ENCODE assay signal across 13 mouse cellular contexts in genomic region chr19:26609637-26610036, GRCm38 (mm10).
"Had no signal": no experiment of that assay in that cellular context is flagged by ENCODE, and none has a peak within 500 bp of the region (broad histone marks: within the 10 kb centered on the region; RNA-seq: fewer than 3 reads in every experiment).

No protein-coding gene starts in this region.

- H3K27ac ChIP-seq: liver, embryonic 15.5 days; macrophage; midbrain, embryonic 12.5 days; stomach, postnatal 0 days had no signal

- H3K9me3 ChIP-seq: liver, embryonic 15.5 days; megakaryocyte, embryonic 14.5 days; midbrain, embryonic 12.5 days had no signal

- H3K36me3 ChIP-seq: liver, embryonic 15.5 days; midbrain, embryonic 12.5 days had no signal

- DNase-seq: kidney, adult 8-10 months; kidney, postnatal 25 days; lung, embryonic 14.5 days; right cerebral cortex, adult 18-20 months; right cerebral cortex, postnatal 25 days; thymus, postnatal 4 days had no signal

- H3K27me3 ChIP-seq: megakaryocyte, embryonic 14.5 days had no signal

- H3K4me2 ChIP-seq: liver, embryonic 11.5 days; liver, embryonic 15.5 days; midbrain, embryonic 12.5 days had no signal

- H3K4me3 ChIP-seq: liver, embryonic 15.5 days; midbrain, embryonic 12.5 days had no signal

- H3K9ac ChIP-seq: liver, embryonic 15.5 days; lung, embryonic 14.5 days; midbrain, embryonic 12.5 days had no signal

- ATAC-seq: midbrain, embryonic 16.5 days had no signal
